In genomic region chr8:91647959-91648358, GRCm38 (mm10) we compare ENCODE assay signal across 18 mouse cellular contexts.
"Had no signal": no experiment of that assay in that cellular context is flagged by ENCODE, and none has a peak within 500 bp of the region (broad histone marks: within the 10 kb centered on the region; RNA-seq: fewer than 3 reads in every experiment).

No protein-coding gene starts in this region.

- ATAC-seq: liver, postnatal 0 days; lung, postnatal 0 days had no signal

- DNase-seq: kidney, adult 8-10 months; kidney, postnatal 10 days; kidney, postnatal 36 days; layer of hippocampus, postnatal 36 days; left cerebral cortex, postnatal 4 days; liver, postnatal 0 days; lung, embryonic 14.5 days; thymus, adult 18-20 months; thymus, postnatal 36 days had no signal

- H3K4me3 ChIP-seq: kidney, embryonic 15.5 days; limb, embryonic 12.5 days; limb, embryonic 15.5 days; neural tube, embryonic 12.5 days; neural tube, embryonic 15.5 days had no signal

- H3K4me2 ChIP-seq: kidney, embryonic 15.5 days; limb, embryonic 12.5 days; limb, embryonic 15.5 days; liver, embryonic 11.5 days; lung, embryonic 14.5 days; neural tube, embryonic 12.5 days; neural tube, embryonic 15.5 days had no signal

- H3K27ac ChIP-seq: limb, embryonic 12.5 days; limb, embryonic 15.5 days; liver, embryonic 14.5 days; macrophage; neural tube, embryonic 12.5 days; neural tube, embryonic 15.5 days had no signal

- H3K9ac ChIP-seq: kidney, embryonic 15.5 days; limb, embryonic 12.5 days; limb, embryonic 15.5 days; liver, embryonic 14.5 days; liver, postnatal 0 days; lung, embryonic 14.5 days; neural tube, embryonic 12.5 days; neural tube, embryonic 15.5 days had no signal

- H3K27me3 ChIP-seq: kidney, embryonic 15.5 days had no signal

- H3K9me3 ChIP-seq: kidney, embryonic 15.5 days; limb, embryonic 12.5 days; limb, embryonic 15.5 days; neural tube, embryonic 12.5 days; neural tube, embryonic 15.5 days had no signal

- H3K36me3 ChIP-seq: kidney, embryonic 15.5 days; limb, embryonic 12.5 days; limb, embryonic 15.5 days; neural tube, embryonic 12.5 days; neural tube, embryonic 15.5 days had no signal
